Mouse (Mus musculus): ENCODE measurements around the gene Cd70. TPM values are rescaled to one million over a fixed set of nuclear protein-coding genes. Genes with fewer than 3 reads are reported as not detected.

The Cd70 gene
- not detected in 2 replicates for polyA plus RNA-seq (2014; fragmentation: Nextera tagmentation; extraction: Ambion mirVana)

- 2% methylated on average over 39 of the region's 39 CpGs for WGBS
- Histone ChIP-seq H3K4me1 (ENCODE audit: control insufficient read depth, insufficient read depth, low read length) (no peaks in the 10 kb centered on the region), H3K27me3 (ENCODE audit: control insufficient read depth, insufficient read depth, low read length) (peaks cover 31% of the 10 kb centered on the region), H3K4me3 (ENCODE audit: low read depth, low read length) (peak within 1 kb of the TSS; percentile 29), H3K9ac (ENCODE audit: low read length) (peak within 1 kb of the TSS; percentile 48; the same call in 1 of the 2 replicates), H3K9me3 (ENCODE audit: control insufficient read depth, low read length) (no peaks in the 10 kb centered on the region), H3K36me3 (ENCODE audit: control insufficient read depth, insufficient read depth, low read length) (no peaks in the 10 kb centered on the region), H3K4me2 (ENCODE audit: low read depth, severe bottlenecking) (peak within 1 kb of the TSS; percentile 57), H3K27ac (replicated peaks; ENCODE audit: low read depth, low read length) (no peak within 1 kb of the TSS)
- DNase-seq (ENCODE audit: low spot score): peak; percentile 49
- no peak for ATAC-seq (ENCODE audit: insufficient number of reproducible peaks, low FRiP score, low TSS enrichment, low read depth)
Observed at GRCm38 (mm10) chr17:57148994-57149803, at the start of gene Cd70. Gene Cd70 (minus strand): TSS chr17:57149777.

GRCm38 (mm10) chr17:57198252-57198651 lies 48.7 kb upstream of the Cd70 start:
- 82% methylated on average over 3 of the region's 3 CpGs for WGBS
- H3K4me1 ChIP-seq (ENCODE audit: control insufficient read depth, insufficient read depth, low read length): no peaks in the 10 kb centered on the region
- no peak overlapping the region for H3K4me2 ChIP-seq (ENCODE audit: low read depth, severe bottlenecking)
- H3K36me3 ChIP-seq (ENCODE audit: control insufficient read depth, insufficient read depth, low read length): no peaks in the 10 kb centered on the region
- no peak overlapping the region for H3K27ac ChIP-seq (replicated peaks; ENCODE audit: low read depth, low read length)
- no peak overlapping the region for H3K9ac ChIP-seq (ENCODE audit: low read length)
- ATAC-seq (ENCODE audit: insufficient number of reproducible peaks, low FRiP score, low TSS enrichment, low read depth) (no peak), DNase-seq (ENCODE audit: low spot score) (no peak)
- no peaks in the 10 kb centered on the region for H3K9me3 ChIP-seq (ENCODE audit: control insufficient read depth, low read length)
- no peaks in the 10 kb centered on the region for H3K27me3 ChIP-seq (ENCODE audit: control insufficient read depth, insufficient read depth, low read length)
- H3K4me3 ChIP-seq (ENCODE audit: low read depth, low read length): no peak overlapping the region

- Histone ChIP-seq H3K9ac (ENCODE audit: low read length) (no peak overlapping the region), H3K4me1 (ENCODE audit: control insufficient read depth, insufficient read depth, low read length) (no peaks in the 10 kb centered on the region), H3K9me3 (ENCODE audit: control insufficient read depth, low read length) (no peaks in the 10 kb centered on the region), H3K4me2 (ENCODE audit: low read depth, severe bottlenecking) (no peak overlapping the region), H3K27me3 (ENCODE audit: control insufficient read depth, insufficient read depth, low read length) (no peaks in the 10 kb centered on the region), H3K27ac (replicated peaks; ENCODE audit: low read depth, low read length) (no peak overlapping the region), H3K4me3 (ENCODE audit: low read depth, low read length) (no peak overlapping the region), H3K36me3 (ENCODE audit: control insufficient read depth, insufficient read depth, low read length) (no peaks in the 10 kb centered on the region)
- no peak for ATAC-seq (ENCODE audit: insufficient number of reproducible peaks, low FRiP score, low TSS enrichment, low read depth)
- 67% methylated on average over 8 of the region's 8 CpGs for WGBS
- DNase-seq (ENCODE audit: low spot score): no peak
Observed at GRCm38 (mm10) chr17:57195326-57196010, 45.9 kb upstream of the Cd70 start.

- 88% methylated on average over 3 of the region's 3 CpGs for WGBS
- H3K9ac ChIP-seq (ENCODE audit: low read length): no peak overlapping the region
- ATAC-seq (ENCODE audit: insufficient number of reproducible peaks, low FRiP score, low TSS enrichment, low read depth): no peak
- DNase-seq (ENCODE audit: low spot score): no peak
- no peaks in the 10 kb centered on the region for H3K4me1 ChIP-seq (ENCODE audit: control insufficient read depth, insufficient read depth, low read length)
- no peaks in the 10 kb centered on the region for H3K27me3 ChIP-seq (ENCODE audit: control insufficient read depth, insufficient read depth, low read length)
- H3K4me2 ChIP-seq (ENCODE audit: low read depth, severe bottlenecking): no peak overlapping the region
- H3K36me3 ChIP-seq (ENCODE audit: control insufficient read depth, insufficient read depth, low read length): no peaks in the 10 kb centered on the region
- H3K27ac ChIP-seq (replicated peaks; ENCODE audit: low read depth, low read length): no peak overlapping the region
- no peak overlapping the region for H3K4me3 ChIP-seq (ENCODE audit: low read depth, low read length)
- H3K9me3 ChIP-seq (ENCODE audit: control insufficient read depth, low read length): no peaks in the 10 kb centered on the region
Observed at GRCm38 (mm10) chr17:57194771-57195170, 45.2 kb upstream of the Cd70 start.

- Histone ChIP-seq H3K4me1 (ENCODE audit: control insufficient read depth, insufficient read depth, low read length) (no peaks in the 10 kb centered on the region), H3K4me3 (ENCODE audit: low read depth, low read length) (no peak within 1 kb of the TSS), H3K9ac (ENCODE audit: low read length) (no peak within 1 kb of the TSS; the same call in 1 of the 2 replicates), H3K9me3 (ENCODE audit: control insufficient read depth, low read length) (no peaks in the 10 kb centered on the region), H3K36me3 (ENCODE audit: control insufficient read depth, insufficient read depth, low read length) (no peaks in the 10 kb centered on the region), H3K27me3 (ENCODE audit: control insufficient read depth, insufficient read depth, low read length) (no peaks in the 10 kb centered on the region), H3K27ac (replicated peaks; ENCODE audit: low read depth, low read length) (no peak within 1 kb of the TSS), H3K4me2 (ENCODE audit: low read depth, severe bottlenecking) (no peak within 1 kb of the TSS)
- no peak for ATAC-seq (ENCODE audit: insufficient number of reproducible peaks, low FRiP score, low TSS enrichment, low read depth)
- 83% methylated on average over 11 of the region's 11 CpGs for WGBS
- DNase-seq (ENCODE audit: low spot score): no peak
Observed at GRCm38 (mm10) chr17:57194041-57194507, 44.5 kb upstream of the Cd70 start, which contains the start of gene Tnfsf14. Gene Tnfsf14 (minus strand): TSS chr17:57194177.

GRCm38 (mm10) chr17:57188510-57189192 lies 39.1 kb upstream of the Cd70 start:
- Histone ChIP-seq H3K9me3 (ENCODE audit: control insufficient read depth, low read length) (no peaks in the 10 kb centered on the region), H3K27ac (replicated peaks; ENCODE audit: low read depth, low read length) (no peak overlapping the region), H3K4me2 (ENCODE audit: low read depth, severe bottlenecking) (no peak overlapping the region), H3K36me3 (ENCODE audit: control insufficient read depth, insufficient read depth, low read length) (no peaks in the 10 kb centered on the region), H3K27me3 (ENCODE audit: control insufficient read depth, insufficient read depth, low read length) (no peaks in the 10 kb centered on the region), H3K4me1 (ENCODE audit: control insufficient read depth, insufficient read depth, low read length) (no peaks in the 10 kb centered on the region), H3K4me3 (ENCODE audit: low read depth, low read length) (no peak overlapping the region), H3K9ac (ENCODE audit: low read length) (no peak overlapping the region)
- WGBS: 86% methylated on average over 12 of the region's 12 CpGs
- no peak for ATAC-seq (ENCODE audit: insufficient number of reproducible peaks, low FRiP score, low TSS enrichment, low read depth)
- no peak for DNase-seq (ENCODE audit: low spot score)

GRCm38 (mm10) chr17:57185641-57186040 lies 36.1 kb upstream of the Cd70 start:
- H3K4me2 ChIP-seq (ENCODE audit: low read depth, severe bottlenecking): no peak overlapping the region
- no peak for ATAC-seq (ENCODE audit: insufficient number of reproducible peaks, low FRiP score, low TSS enrichment, low read depth)
- 78% methylated on average over 2 of the region's 2 CpGs for WGBS

GRCm38 (mm10) chr17:57182871-57183270 lies 33.3 kb upstream of the Cd70 start:
- Histone ChIP-seq H3K4me2 (ENCODE audit: low read depth, severe bottlenecking) (no peak overlapping the region), H3K4me3 (ENCODE audit: low read depth, low read length) (no peak overlapping the region), H3K9me3 (ENCODE audit: control insufficient read depth, low read length) (no peaks in the 10 kb centered on the region), H3K36me3 (ENCODE audit: control insufficient read depth, insufficient read depth, low read length) (no peaks in the 10 kb centered on the region), H3K27me3 (ENCODE audit: control insufficient read depth, insufficient read depth, low read length) (no peaks in the 10 kb centered on the region), H3K9ac (ENCODE audit: low read length) (no peak overlapping the region), H3K4me1 (ENCODE audit: control insufficient read depth, insufficient read depth, low read length) (no peaks in the 10 kb centered on the region), H3K27ac (replicated peaks; ENCODE audit: low read depth, low read length) (no peak overlapping the region)
- WGBS: 70% methylated on average over 3 of the region's 3 CpGs
- no peak for DNase-seq (ENCODE audit: low spot score)
- no peak for ATAC-seq (ENCODE audit: insufficient number of reproducible peaks, low FRiP score, low TSS enrichment, low read depth)

More at GRCm38 (mm10) chr17:57185641-57186040, 36.1 kb upstream of the Cd70 start:
- H3K4me1 ChIP-seq (ENCODE audit: control insufficient read depth, insufficient read depth, low read length): no peaks in the 10 kb centered on the region
- no peak overlapping the region for H3K9ac ChIP-seq (ENCODE audit: low read length)
- no peak overlapping the region for H3K27ac ChIP-seq (replicated peaks; ENCODE audit: low read depth, low read length)
- DNase-seq (ENCODE audit: low spot score): no peak
- no peak overlapping the region for H3K4me3 ChIP-seq (ENCODE audit: low read depth, low read length)
- H3K27me3 ChIP-seq (ENCODE audit: control insufficient read depth, insufficient read depth, low read length): no peaks in the 10 kb centered on the region
- H3K36me3 ChIP-seq (ENCODE audit: control insufficient read depth, insufficient read depth, low read length): no peaks in the 10 kb centered on the region
- no peaks in the 10 kb centered on the region for H3K9me3 ChIP-seq (ENCODE audit: control insufficient read depth, low read length)

Data from limb, embryonic 11.5 days (tissue).